Mouse (Mus musculus) right cerebral cortex, postnatal 4 days (tissue): ENCODE measurements around the gene Ccdc57.
"Not testable (repeated sequence)": the region's sequence is repeated elsewhere in the genome, so short reads cannot be mapped to it uniquely, and the experiment has no call there.

ENCODE experiments used
- DNase-seq: peaks from one replicate; pipeline ENCODE4 v3.0.0-alpha.2; 2022

Ccdc57 gene

GRCm38 (mm10) chr11:120819556-120819955 is 113.1 kb downstream of the Ccdc57 start:
- DNase-seq = no peak

GRCm38 (mm10) chr11:120818251-120818650 is 114.4 kb downstream of the Ccdc57 start:
- no peak for DNase-seq

- DNase-seq = no peak
Measured at GRCm38 (mm10) chr11:120817358-120817757, 115.3 kb downstream of the Ccdc57 start.

- no peak for DNase-seq
Measured at GRCm38 (mm10) chr11:120812068-120812467, 120.6 kb downstream of the Ccdc57 start.

GRCm38 (mm10) chr11:120808010-120808409 is 124.7 kb downstream of the Ccdc57 start:
- no peak for DNase-seq

- no peak for DNase-seq
Measured at GRCm38 (mm10) chr11:120805375-120806298, 127.0 kb downstream of the Ccdc57 start.

- DNase-seq = no peak
Measured at GRCm38 (mm10) chr11:120804769-120805168, 127.9 kb downstream of the Ccdc57 start.

GRCm38 (mm10) chr11:120804274-120804673 is 128.4 kb downstream of the Ccdc57 start:
- DNase-seq = no peak

GRCm38 (mm10) chr11:120800061-120800904 is 132.4 kb downstream of the Ccdc57 start:
- DNase-seq = peak; percentile 88

GRCm38 (mm10) chr11:120799316-120799890 is 133.3 kb downstream of the Ccdc57 start:
- no peak for DNase-seq

- no peak for DNase-seq
Measured at GRCm38 (mm10) chr11:120798244-120798643, 134.4 kb downstream of the Ccdc57 start.

GRCm38 (mm10) chr11:120796614-120796946 is 136.1 kb downstream of the Ccdc57 start:
- DNase-seq = no peak

GRCm38 (mm10) chr11:120795756-120796613 is 136.7 kb downstream of the Ccdc57 start, which contains the start of gene Dus1l:
Dus1l (minus strand) TSS chr11:120796403.
- peak; percentile 98 for DNase-seq

- no peak for DNase-seq
Measured at GRCm38 (mm10) chr11:120792652-120793051, 140.0 kb downstream of the Ccdc57 start.

GRCm38 (mm10) chr11:120789810-120790209 is 142.9 kb downstream of the Ccdc57 start:
- DNase-seq = no peak

GRCm38 (mm10) chr11:120789355-120789754 is 143.3 kb downstream of the Ccdc57 start:
- no peak for DNase-seq

- DNase-seq = not testable (repeated sequence)
Measured at GRCm38 (mm10) chr11:120788460-120788859, 144.2 kb downstream of the Ccdc57 start.

GRCm38 (mm10) chr11:120785145-120785544 is 147.5 kb downstream of the Ccdc57 start:
- DNase-seq = no peak

- DNase-seq = peak; percentile 77
Measured at GRCm38 (mm10) chr11:120784064-120784791, 148.4 kb downstream of the Ccdc57 start, which contains the start of the genes Rfng and Gps1. Rfng (minus strand) TSS chr11:120784207. Gps1 (plus strand) TSS chr11:120784272.

- no peak for DNase-seq
Measured at GRCm38 (mm10) chr11:120783426-120784063, 149.1 kb downstream of the Ccdc57 start.

GRCm38 (mm10) chr11:120781361-120781760 is 151.3 kb downstream of the Ccdc57 start:
- DNase-seq = not testable (repeated sequence)
